Mouse (Mus musculus) thymus, postnatal 25 days (tissue): ENCODE data around the gene Plod2.

Experiments used
- DNase-seq: peaks from one replicate; pipeline ENCODE4 v3.0.0; 2022

Plod2 gene

DNA sequence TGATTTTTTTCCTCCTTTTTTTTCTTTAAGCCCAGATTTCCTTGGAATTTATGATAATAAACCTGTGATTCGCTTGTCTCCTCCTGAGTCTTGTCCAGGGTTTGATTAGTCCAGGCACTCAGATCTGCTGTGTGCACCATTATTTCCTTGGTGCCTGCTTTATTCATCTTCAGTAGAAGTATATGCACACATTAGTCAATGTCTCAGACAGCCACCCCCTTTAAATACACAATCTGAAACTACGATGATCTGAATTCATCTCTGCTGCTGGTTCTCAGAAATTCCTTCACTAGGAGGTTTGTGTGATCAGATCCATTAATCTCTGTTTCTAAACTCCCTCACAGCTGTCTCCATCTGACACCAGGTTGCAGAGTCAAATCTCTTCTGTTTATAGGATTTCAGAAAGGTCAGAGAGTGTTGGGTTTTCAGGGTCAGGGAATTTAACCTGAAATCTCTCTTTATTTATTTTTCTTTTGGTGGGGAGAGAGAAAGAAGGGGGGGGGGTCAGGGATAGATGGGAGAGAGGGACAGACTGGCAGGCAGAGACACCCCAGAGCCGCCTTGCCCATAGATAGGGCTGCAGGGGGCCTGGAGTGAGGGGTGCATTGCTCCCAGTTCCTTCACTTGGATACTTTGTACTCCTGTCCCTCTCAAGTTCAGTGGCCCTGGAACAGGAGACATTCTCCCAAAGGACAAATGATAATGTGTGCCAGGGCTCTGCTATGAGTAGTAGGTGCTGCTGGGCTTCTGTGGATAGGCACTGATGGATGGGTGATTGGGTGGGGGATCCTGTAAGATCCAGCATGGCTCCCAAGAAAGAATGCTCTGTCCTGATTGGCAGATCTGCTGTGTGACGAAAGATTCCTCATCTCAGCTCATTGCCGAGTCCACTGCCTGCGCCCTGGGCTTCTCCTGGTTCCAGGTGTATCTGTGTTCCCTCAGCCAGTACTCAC lies 13.3 kb downstream of the Plod2 start:
- no peak for DNase-seq

DNA sequence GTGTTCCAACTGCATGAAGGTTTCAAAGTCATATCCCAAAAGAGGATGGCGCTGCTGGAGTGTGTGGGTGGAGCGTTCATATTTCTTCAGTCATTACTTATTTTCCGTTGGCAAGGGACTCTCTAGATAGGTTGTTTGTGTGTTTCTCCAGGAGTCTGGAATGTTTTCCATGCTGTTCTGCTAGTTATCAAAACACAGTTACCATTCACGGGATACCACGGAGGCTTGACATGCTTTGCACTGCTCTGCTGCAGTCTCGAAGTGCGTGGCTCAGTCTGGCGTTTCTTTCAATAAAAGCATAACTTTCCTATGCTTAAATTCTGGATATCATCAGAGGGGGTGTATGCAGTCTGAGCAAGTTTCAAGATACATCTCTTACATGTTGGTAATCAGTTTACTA lies 17.7 kb downstream of the Plod2 start:
- no peak for DNase-seq

DNA sequence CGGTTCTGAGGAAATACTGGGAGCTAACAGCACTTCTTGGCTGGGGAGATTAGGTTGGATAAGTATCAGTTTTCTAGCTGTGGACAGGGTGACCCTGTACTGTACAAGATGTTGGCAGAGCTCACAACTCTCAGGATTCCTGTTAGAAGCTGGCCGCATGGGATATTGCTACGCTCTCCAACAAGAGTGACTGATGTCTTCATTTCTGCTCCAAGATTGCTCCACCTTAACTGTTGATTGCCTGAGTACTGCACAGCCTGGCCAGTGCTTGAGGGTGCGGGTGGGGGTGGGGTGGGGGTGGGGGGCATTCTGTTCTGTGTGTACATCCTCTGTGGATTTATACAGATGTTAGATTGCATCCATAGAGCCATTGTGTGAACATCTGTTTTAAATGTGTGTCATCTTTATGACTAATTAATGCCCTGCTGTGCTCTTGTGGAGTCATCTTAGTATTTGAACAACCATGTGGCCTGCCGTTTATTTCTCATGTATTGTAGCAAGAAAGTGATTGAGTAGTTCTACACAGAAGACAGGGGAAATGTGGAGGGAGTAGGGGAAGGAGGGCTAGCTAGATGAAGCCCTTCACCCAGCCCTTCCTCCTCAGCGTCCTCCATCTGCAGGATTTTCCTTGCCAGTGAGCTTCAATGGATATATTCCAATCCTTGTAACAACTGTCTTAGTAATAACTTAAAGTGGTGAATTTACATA lies 19.0 kb downstream of the Plod2 start:
- DNase-seq: no peak

DNA sequence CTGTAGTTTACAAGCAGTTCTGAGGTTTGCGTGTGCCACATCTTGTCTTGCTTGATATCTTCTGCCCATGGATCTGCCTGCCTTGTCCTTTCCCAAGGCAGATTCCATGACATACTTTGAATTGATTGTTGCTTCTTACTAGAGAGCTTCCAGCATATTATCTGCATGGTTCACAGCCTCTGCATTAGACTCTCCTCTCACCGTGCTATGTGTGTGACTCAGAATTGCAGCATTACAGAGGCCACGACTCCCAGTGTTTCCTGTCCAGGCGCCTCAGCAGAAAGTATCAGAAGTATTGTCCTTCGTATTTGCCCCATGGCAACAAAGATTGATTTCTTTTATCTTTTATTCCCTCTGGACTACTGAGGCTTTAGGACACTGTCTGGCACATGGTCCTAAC lies 20.4 kb downstream of the Plod2 start:
- DNase-seq: no peak

DNA sequence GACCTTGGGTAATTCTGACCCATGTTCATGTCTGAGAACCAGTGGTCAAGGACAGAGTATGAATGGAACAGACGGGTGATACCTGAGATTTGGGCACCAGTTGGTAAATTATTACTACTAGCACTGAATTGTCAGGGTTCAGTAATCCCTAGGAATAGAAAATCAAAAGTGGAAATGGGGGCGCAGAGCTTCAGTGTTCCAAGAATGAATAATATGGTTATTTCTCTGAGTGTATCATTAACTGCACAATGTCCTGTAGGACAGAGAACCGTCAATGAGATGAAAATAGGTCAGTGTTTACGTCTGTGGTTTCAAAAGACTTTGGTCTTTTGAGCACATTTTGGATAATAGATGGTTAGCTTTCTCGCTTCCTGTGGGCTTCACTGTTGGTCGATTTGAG lies 21.3 kb downstream of the Plod2 start:
- DNase-seq: no peak

DNA sequence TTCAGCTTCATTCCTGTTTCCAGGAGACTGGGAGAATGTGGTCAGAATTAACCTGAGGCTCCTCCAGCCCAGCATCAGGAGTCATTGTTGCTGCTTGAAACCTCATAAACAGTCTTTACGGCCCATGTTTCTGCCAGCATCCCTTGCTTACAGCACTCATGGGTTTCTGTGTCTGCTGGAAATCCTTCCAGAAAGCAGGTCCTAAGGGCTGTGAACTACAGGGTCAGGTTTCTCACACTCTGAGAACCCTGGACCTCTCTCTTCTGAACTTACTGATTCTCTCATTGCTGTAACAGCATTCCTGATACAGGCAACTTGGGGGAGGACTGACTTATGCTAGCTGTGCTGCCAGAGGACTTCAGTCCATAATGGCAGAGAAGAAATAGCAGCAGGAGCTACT lies 22.4 kb downstream of the Plod2 start:
- no peak for DNase-seq

DNA sequence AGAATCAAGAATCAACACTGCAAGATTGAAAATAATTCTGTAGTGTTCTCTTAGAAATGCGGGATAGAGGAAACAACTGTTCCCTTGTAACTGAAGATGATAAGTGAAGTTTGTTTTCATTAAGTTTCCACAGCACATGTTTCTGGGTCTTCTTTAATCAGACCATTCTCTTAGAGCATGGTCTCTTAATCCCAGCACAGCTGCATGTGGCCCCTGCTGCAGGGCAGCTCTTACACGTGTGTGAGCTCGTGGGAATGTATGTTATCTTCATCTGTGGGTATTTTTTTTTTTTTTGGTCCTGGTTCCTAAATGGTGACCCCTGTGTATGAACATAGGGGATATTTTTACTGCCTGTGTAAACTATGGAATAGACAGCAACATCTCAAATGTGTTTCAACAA lies 24.2 kb downstream of the Plod2 start:
- DNase-seq: no peak

DNA sequence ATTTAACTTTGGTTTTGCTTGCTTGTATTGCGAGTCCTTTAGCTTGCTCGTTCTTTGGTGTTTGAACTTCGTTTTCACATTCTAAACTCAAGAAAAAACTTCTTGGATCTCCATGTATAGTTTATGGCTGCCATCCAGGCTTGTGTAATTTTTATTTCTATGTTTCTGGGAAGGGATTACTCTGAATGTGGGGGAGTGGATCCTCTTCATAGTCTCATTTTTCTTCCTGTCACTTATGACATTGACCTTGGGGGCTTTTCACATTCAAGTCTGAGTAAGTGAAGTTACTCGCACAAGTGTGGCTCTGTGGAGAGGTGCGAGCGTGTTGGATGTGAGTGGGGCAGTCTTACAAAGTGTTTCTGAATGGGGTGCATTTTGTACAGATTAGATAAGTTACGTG lies 25.5 kb downstream of the Plod2 start:
- DNase-seq: no peak

DNA sequence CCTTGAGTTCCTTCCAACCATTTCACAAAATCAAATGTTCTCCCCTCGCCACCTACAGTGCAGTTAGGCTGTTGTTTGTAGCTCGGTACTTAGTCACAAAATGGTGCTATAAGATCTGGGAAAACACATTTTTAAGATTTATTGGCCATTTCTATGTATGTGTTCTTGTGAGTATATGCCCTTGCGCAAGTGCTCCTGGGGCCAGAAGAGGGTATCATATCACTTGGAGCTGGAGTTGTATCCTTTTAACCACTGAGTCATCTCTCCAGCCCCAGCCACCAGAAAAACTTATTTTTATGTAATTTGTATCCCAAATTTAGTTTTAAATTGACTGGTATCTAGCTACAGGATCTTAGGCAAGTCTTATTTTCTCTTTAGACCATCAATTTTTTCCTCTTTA lies 26.8 kb downstream of the Plod2 start:
- DNase-seq: no peak

DNA sequence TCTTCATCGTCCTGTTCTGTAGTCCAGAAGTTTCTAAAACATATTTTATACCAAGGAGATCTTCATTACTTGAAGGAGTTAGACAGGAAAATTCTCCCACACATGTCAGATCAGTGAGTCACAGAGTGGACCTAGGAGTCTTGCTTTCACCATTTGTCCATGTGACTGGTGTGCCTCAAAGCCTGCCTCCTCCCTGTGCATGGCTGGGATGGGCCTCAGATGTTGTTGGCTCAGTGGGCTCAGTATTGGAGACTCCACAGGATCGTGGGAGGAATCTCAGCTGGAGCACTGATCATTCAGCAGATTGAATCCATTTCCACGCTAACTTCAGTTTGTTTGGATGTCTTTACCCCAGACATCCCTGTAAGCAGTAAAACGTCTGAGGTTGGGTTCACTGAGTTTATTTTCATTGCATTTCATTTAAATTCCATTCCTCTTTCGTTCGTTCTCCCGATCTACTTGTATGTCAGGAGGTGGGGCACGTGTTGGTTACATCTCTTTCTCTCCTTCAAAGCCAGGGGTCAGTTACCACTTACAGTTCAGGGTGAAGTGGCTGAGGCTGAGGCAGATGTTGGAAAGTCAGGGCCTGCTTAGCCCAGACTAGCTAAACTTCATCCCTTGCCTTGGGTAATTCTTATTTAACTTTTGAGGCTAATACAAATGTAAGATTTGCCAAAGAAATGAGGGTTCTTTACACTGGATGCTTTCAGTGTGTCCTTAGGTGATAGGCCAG lies 30.5 kb downstream of the Plod2 start:
- no peak for DNase-seq

DNA sequence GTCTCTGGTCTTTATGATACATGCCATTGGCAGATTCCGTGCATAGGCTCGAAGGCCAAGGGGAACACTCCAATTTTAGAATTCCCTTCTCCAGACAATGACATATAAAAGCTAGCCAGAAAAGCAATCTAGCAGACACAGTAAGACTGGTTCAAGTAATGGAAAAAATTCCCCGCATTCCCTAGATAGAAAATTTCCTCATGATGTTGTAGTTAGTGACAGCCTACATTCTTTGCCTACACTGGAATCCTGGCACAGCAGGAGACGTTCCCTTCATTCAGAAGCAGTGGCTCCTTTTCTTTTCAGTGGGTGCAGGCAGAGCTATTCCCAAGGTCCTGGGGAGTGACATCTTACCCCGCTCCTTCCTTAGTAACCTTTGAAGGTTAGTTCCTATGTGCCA lies 41.9 kb downstream of the Plod2 start:
- DNase-seq: no peak

DNA sequence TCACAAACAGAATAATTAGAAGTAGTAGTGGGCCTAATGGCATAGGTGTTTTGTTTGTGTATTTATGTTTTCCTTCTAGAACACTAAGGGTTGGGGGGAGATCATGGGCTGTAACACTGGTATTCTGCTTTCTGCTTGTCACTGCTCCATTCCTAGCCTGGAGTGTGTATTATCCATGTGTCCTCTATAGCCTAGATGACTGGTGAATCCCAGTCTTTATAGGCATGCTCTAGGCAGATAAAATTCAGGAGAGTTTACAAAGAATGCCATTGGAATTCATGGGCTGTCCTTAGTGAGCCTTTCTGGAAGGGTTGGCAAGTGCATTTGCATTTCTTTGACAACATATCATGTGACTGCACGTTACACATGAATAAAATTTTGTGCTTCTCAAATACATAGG lies 44.0 kb downstream of the Plod2 start:
- DNase-seq: no peak

DNA sequence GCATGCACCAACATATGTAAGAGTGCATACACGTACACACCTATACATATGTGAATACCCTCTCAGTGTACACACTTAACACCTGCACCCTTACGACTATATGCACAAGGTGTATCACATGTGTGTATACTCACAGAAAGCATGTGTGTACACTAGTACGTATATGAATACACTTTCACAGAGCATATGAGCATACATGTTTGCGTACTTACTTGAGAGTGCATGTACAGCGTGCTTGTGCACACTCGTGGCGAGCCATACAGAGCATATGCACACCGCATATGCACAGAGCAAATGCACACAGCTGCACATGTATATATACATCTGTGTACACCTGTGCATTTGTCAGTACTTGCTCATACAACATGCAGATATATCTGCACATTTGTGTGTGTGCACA lies 45.4 kb downstream of the Plod2 start:
- no peak for DNase-seq

DNA sequence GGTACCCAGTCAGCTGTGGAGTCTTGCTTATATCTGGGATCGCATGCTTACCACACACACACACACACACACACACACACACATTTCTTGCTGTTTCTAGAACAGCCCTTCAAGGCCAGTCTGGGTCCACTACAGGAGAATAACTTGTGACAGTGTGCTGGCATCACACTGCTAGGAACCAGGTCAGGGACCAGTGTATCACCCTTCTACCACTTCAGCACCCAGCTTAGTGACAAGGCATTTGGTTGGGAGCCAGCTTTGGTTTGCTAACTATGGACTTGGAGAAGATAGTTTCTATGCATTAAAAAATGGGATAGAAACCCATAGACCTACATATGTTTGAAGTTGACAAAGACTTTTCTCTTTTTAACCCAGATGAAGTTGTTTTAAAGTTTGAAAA lies 46.2 kb downstream of the Plod2 start:
- DNase-seq: no peak

DNA sequence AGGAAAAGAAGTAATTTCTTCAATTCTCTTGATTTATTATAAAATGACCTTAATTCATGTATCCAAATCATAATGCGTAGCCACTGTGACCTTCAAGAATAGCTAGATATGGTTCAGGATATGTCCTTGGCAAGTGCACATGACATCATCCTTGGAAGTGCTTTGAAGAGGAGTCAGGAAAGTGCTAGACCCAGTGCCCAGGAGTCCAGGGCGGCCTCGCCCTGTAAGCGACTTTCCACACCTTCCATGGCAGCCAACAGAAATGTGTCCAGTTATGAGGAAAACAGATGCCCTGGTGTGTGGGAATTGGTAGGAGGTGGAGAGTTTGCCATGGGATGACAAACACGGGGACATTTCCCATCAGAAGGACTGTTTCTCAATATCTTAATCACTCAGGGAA lies 47.0 kb downstream of the Plod2 start:
- no peak for DNase-seq

DNA sequence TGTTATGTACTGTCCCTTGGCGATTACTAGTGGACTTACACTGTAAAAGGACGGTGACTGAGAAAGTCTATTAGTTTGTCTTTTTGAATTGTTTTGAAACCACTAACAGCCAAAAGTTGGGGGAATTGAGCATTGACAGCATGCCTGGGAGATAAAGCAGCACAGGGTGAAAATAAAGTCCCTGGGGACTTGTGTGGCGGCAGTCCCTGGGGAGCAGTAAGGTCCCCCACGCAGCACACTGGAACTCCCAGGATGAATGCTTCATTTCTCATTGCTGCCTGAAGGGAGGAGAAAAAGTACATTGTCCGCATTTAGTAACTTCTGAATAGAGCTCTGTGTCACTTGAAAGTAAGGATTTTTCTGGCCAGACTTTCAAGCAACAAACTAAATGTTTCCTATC lies 49.5 kb downstream of the Plod2 start:
- no peak for DNase-seq

DNA sequence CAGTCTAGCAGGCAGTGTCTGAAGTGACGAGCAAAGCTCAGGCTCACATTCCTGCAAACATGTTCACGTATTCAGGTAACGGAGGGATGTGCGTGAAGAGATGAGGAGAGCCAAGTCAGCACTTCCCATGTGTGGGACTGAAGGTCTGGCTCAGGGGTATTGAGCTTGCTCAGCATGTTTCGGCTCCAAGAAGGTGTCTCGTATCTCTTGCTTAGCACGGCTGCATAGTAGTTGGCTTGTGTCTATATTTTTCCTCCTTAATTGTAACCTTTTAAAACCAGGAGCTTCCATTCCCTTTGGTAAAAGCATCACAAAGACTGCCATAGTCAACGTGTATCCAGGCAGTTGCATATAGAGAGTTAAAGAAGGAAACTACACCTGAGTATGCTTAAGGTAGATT lies 50.7 kb downstream of the Plod2 start:
- no peak for DNase-seq

DNA sequence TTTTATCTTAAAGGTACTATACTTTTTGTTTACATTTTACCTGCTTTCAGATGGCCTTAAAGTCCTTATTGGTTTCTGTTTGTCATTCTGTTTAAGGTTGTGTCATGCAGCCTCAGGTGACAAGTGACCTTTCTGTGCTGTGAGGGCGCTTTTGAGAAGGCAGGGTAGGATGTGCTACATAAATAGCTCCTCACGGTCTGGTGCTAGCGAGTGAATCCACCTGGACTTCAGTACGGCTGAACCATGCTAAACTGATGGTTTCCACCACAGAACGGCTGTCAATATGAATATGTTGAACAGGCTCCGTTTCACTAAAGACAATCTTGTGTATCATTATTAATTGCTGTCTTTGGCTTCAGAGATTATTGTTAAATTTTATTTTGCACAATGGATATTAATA lies 52.5 kb downstream of the Plod2 start:
- no peak for DNase-seq

DNA sequence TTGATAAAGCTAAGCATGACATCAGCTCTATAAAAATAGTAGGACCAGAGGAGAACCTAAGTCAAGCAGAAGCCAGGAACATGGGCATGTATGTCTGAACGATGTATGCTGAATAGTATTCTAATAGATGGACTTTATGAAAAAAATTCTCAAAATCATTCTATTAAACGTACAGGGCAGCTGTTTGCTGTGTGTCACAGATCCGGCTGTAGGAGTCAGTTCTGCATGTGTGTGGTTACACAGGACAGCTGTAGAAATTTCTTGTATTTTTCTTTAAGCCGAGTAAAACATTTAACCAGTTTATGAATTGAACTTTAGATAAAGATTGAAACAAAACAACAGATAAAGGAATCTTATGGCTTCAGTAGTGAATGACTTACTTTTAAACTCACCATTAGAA lies 53.3 kb downstream of the Plod2 start:
- DNase-seq: no peak

DNA sequence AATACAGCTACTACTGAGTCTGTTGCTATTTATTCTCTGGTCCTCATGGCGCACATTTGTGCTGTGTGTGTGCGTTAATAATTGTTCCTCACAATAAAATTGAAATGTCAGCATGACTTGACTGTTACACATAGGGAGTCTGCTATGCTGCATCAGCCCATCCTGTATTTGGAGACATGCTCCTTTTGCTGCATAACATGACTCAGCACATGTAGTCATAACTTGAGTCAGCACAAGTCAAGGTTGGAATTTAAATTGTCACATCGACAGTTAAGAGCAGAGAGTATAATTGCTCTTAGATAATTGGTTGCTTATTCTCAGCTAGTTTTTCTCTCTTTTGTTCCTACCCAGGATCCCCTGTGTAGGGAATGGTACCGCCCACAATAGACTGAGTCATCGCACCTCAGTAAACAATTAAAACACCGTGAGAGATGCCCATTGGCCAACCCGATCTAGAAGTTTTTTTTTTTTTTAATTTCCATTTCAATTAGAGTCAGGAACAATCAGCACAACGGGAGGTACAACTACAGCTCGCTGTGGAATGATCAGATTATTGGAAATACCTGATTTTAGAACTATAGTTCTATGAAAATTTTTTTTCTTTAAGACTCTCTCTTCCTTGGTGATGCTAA lies 55.0 kb downstream of the Plod2 start:
- no peak for DNase-seq

DNA sequence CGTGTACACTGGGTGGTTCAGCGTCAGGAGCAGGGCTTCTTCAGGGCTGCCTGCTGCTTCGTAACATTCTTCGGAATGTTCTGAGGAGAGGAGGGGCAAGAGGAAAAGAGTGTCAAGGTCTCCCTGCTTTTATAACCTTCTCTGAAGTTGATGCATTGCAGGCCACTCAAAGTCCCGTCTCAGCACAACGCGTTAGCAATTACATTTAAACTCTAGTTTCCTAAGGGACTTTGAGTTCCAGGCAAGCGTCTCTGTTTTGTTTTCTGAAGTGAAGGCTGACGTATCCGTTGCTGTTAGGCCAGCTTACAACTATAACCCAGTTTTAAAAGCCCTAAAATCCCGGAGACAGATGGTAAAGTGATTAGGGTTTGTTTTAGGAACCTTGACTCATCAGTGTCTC lies 55.8 kb downstream of the Plod2 start:
- no peak for DNase-seq

DNA sequence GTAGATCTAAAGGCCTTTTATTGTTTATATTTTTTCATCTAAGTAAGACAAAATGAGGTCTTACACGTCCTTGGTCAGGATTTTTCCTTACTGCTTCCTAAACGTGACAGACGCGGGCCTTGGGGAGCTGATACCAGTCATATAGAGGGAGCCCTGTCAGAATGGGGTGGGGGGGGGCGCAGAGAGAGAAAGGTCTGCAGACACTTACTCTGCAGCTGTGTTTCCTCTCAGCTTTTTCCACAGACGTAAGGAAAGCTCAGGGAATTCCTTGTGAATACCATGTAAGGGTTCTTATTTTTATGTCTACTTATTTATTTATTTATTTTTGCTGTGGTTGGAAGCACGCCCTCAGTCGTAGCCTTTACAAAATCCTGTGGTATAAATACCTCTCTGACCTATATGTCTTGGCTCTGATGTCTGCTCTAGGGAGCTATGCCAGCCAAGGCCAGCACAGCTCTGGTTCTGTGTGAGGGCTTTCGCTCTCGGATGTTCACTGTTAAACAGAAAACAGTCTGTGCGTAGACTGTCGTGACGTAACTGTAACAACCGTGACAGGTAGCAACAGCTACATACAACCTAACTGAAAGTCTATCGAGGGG lies 58.0 kb downstream of the Plod2 start:
- no peak for DNase-seq

DNA sequence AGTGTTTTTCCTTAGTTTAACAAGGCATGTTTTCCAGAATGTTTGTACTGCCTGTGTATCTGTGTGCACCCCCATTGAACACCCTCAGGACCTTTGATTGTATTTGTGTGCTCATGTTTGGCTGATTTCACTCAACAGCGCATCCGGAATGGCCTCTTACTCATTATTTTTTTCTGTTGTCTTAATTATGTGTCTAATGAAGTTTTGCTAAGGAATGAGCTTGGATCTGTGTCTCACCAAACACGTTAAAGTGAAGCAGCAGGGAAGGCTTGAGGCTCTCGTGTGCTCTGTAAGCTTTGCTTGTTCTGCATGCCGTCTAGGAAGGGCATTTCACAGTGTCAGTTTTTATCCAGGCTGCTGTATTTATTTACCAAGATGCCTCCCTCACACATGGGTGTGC lies 59.5 kb downstream of the Plod2 start:
- DNase-seq: no peak
